ENCODE assay signal across 8 mouse cellular contexts in the genomic region with DNA sequence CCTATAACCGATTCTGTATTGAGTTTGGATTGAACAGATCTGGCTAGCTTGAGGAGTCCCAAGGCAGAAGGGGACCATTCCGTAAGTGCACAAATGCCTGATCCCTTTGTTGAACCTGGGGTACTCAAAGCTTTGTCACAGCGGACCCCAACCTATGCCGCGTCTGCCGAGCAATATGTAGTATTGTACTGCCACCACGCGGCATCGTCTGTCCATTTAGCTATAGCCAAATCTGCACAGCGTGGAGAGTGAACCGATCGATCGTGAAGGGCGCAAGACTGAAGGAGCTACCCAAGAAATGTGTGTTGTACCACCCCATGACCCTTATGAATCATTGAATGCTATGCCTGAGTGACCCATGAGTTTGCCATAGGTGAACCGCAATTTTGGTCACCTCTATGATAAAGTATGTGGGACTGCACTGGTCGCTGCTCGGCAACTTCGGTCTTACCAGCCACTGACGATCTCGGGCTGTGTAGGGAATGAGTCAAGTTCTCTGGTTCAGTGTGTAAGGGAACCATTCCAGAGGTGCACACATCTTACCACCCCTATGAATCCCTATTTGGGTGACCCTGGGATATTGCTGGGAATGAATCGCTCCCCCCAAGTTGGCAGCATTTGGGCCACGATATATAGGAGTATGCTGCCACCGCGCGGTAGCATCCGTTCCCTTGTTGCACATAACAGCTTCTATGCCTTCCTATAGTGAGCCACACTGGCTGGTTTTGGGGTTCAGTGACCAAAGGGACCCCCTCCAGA. TPM values are rescaled to one million over a fixed set of nuclear protein-coding genes. Genes with fewer than 3 reads are reported as not detected.
DNase-seq lines count a peak whose midpoint lies in the region; ATAC-seq and TF ChIP-seq lines count a peak whose summit lies in the region.

No protein-coding gene starts in this region.

- H3K27ac ChIP-seq in gastrocnemius, adult 2 months: peak overlapping the region; percentile 48
- no peak overlapping the region for H3K27ac ChIP-seq in intestine, embryonic 14.5 days (ENCODE audit: low read depth)

- WGBS in intestine, embryonic 14.5 days: 55% methylated on average over 26 of the region's 26 CpGs

- H3K9ac ChIP-seq in intestine, embryonic 14.5 days (ENCODE audit: low read length): peak overlapping the region; percentile 32; the same call in 1 of the 2 replicates

- intact Hi-C loops in gastrocnemius, adult 2 months (cut with DNase I): loop anchor here (2.0 to 5.0 kb wide), 6 partner anchors 43 to 263 kb away; a partner anchor contains a TSS
- intact Hi-C loops in left cerebral cortex, postnatal 14 days (cut with DNase I): loop anchor here (2.0 to 5.0 kb wide), 4 partner anchors 41 to 245 kb away; no protein-coding TSS in a partner anchor

- no peak for ATAC-seq in CD4-positive, CD25-positive, alpha-beta regulatory T cell, adult 4 months
- 0 out of 2 replicates have a peak, but pooled peaks have one; percentile 22 for ATAC-seq in intestine, embryonic 14.5 days (replicated peaks; ENCODE audit: low FRiP score, low TSS enrichment, low read depth)
- peak; percentile 64 for ATAC-seq in megakaryocyte, adult 5-6 weeks (ENCODE audit: poor library complexity, severe bottlenecking)

- peaks cover 9% of the 10 kb centered on the region for H3K4me1 ChIP-seq in intestine, embryonic 14.5 days (replicated peaks; ENCODE audit: control insufficient read depth, insufficient read depth, low read length)

- H3K36me3 ChIP-seq in intestine, embryonic 14.5 days (ENCODE audit: control insufficient read depth, insufficient read depth, low read length): peaks cover 7% of the 10 kb centered on the region; the same call in 1 of the 2 replicates

- peak; percentile 66 for DNase-seq in CD4-positive, CD25-positive, alpha-beta regulatory T cell, adult 2 months (ENCODE audit: low read depth, low spot score)
- DNase-seq in cerebellum, postnatal 10 days: peak; percentile 83 to 84
- peak; percentile 69 for DNase-seq in gastrocnemius, adult 2 months
- DNase-seq in intestine, embryonic 14.5 days (ENCODE audit: low spot score): peak; percentile 79
- DNase-seq in left cerebral cortex, postnatal 14 days (ENCODE audit: low spot score in 2 of 2): peak; percentile 57 to 67
- DNase-seq in right cerebral cortex, postnatal 36 days (ENCODE audit: low spot score in 2 of 2): peak; percentile 15 to 40

- no peaks in the 10 kb centered on the region for H3K27me3 ChIP-seq in intestine, embryonic 14.5 days (replicated peaks; ENCODE audit: control insufficient read depth, insufficient read depth, low read length)

- peak; percentile 61 for TF ChIP-seq CTCF in gastrocnemius, adult 2 months (IDR thresholded peaks at IDR 0.05)

- H3K9me3 ChIP-seq in intestine, embryonic 14.5 days (ENCODE audit: control insufficient read depth, low read length): peaks cover 21% of the 10 kb centered on the region

- H3K4me2 ChIP-seq in intestine, embryonic 14.5 days (ENCODE audit: low read length): peak overlapping the region; percentile 67

- peak overlapping the region; percentile 66 for H3K4me3 ChIP-seq in gastrocnemius, adult 2 months
- H3K4me3 ChIP-seq in intestine, embryonic 14.5 days (ENCODE audit: low read depth, low read length): peak overlapping the region; percentile 34

RNA-seq across cellular contexts. Expression of a gene that starts 47.8 kb away (rescaled TPM):
- 1 to 10 TPM; 2.6 to 3.0 TPM for polyA plus RNA-seq in CD4-positive, CD25-positive, alpha-beta regulatory T cell, adult 4 months (2017; shearing (Covaris generic))
- total RNA-seq in gastrocnemius, adult 2 months (2021): 1 to 10 TPM in 1 of 2 experiments, under 1 TPM in 1; 0.89 to 1.4 TPM
- 36.1 and 45.8 TPM in 2 replicates for polyA plus RNA-seq in intestine, embryonic 14.5 days (2014; fragmentation: Nextera tagmentation; extraction: Ambion mirVana)
- 1 to 10 TPM; 4.1 to 8.0 TPM for total RNA-seq in left cerebral cortex, postnatal 14 days (2021)
- 3.8 and 12.3 TPM in 2 replicates for total RNA-seq in megakaryocyte, adult 5-6 weeks (2015)
- total RNA-seq in megakaryocyte, adult 5-6 weeks (2017): 37.2 and 52.6 TPM in 2 replicates

Comparison
In these comparisons a context has a peak if more than half of its experiments do, and no peak if none do; other contexts are left out.
1. DNase-seq: peak in every context shown above with its lines; median percentile 84 in cerebellum, postnatal 10 days; 79 in intestine, embryonic 14.5 days; 69 in gastrocnemius, adult 2 months; 66 in CD4-positive, CD25-positive, alpha-beta regulatory T cell, adult 2 months; 62 in left cerebral cortex, postnatal 14 days; 28 in right cerebral cortex, postnatal 36 days.